Mouse (Mus musculus): ENCODE measurements around the gene Dscam. TPM values are rescaled to one million over a fixed set of nuclear protein-coding genes. Genes with fewer than 3 reads are reported as not detected.

The Dscam gene
- total RNA-seq, 2 experiments from 2014 or later, result not detected

- ATAC-seq (replicated peaks; ENCODE audit: low FRiP score, poor library complexity, severe bottlenecking), result peak; percentile 56
Measured at GRCm38 (mm10) chr16:96740073-96741055, 430.2 kb downstream of the Dscam start.

- no peak for ATAC-seq (replicated peaks; ENCODE audit: low FRiP score, poor library complexity, severe bottlenecking)
Measured at GRCm38 (mm10) chr16:96736501-96736900, 434.1 kb downstream of the Dscam start.

- no peak for ATAC-seq (replicated peaks; ENCODE audit: low FRiP score, poor library complexity, severe bottlenecking)
Measured at GRCm38 (mm10) chr16:96730881-96731280, 439.7 kb downstream of the Dscam start.

GRCm38 (mm10) chr16:96727836-96728774 is 442.4 kb downstream of the Dscam start:
- no peak for ATAC-seq (replicated peaks; ENCODE audit: low FRiP score, poor library complexity, severe bottlenecking)

GRCm38 (mm10) chr16:96725071-96725724 is 445.4 kb downstream of the Dscam start:
- no peak for ATAC-seq (replicated peaks; ENCODE audit: low FRiP score, poor library complexity, severe bottlenecking)

DNA sequence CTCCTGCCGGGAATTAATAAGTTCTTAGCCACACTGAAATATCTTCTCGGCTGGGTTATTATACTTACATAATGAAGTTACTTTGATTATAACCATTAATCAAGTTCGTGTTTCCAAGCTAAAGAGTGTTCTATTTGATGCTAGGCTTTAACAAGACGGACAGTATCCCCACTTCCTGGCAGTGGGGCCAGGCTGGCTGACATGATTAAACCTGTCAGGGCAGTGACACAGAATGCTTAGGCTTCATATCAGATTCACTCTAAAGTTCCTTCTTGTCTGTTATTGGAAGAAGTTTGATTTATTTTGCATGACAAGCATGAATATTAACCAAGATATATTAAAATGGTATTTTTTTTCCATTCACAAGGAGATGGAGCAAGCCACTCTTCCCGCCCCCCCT is 446.0 kb downstream of the Dscam start:
- no peak for ATAC-seq (replicated peaks; ENCODE audit: low FRiP score, poor library complexity, severe bottlenecking)

- ATAC-seq (replicated peaks; ENCODE audit: low FRiP score, poor library complexity, severe bottlenecking), result no peak
Measured at GRCm38 (mm10) chr16:96724123-96724522, 446.4 kb downstream of the Dscam start.

GRCm38 (mm10) chr16:96723066-96723669 is 447.4 kb downstream of the Dscam start:
- no peak for ATAC-seq (replicated peaks; ENCODE audit: low FRiP score, poor library complexity, severe bottlenecking)

- no peak for ATAC-seq (replicated peaks; ENCODE audit: low FRiP score, poor library complexity, severe bottlenecking)
Measured at GRCm38 (mm10) chr16:96722135-96722534, 448.4 kb downstream of the Dscam start.

DNA sequence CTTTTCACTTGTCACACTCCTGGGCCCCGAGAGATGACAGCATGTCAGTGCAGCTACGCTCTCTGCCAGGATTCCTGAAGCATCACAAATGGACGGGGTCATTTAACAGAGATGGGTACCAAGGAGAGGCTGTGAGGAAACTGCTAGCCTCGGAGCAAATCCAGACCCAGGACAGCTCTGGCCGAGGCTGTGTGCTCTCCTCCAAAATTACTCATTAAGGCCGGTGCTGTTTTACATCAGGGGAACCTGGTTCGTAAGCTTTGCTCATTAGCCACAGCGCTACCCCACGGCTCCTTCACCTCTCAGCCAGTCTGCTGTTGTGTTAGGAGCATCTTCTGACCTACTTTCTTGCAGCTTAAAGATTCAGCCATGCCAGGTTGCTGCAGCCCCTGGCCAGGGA is 449.3 kb downstream of the Dscam start:
- no peak for ATAC-seq (replicated peaks; ENCODE audit: low FRiP score, poor library complexity, severe bottlenecking)

- no peak for ATAC-seq (replicated peaks; ENCODE audit: low FRiP score, poor library complexity, severe bottlenecking)
Measured at GRCm38 (mm10) chr16:96720666-96721065, 449.9 kb downstream of the Dscam start.

GRCm38 (mm10) chr16:96718221-96718620 is 452.3 kb downstream of the Dscam start:
- peak; percentile 59 for ATAC-seq (replicated peaks; ENCODE audit: low FRiP score, poor library complexity, severe bottlenecking)

- ATAC-seq (replicated peaks; ENCODE audit: low FRiP score, poor library complexity, severe bottlenecking), result no peak
Measured at GRCm38 (mm10) chr16:96716633-96717032, 453.9 kb downstream of the Dscam start.

DNA sequence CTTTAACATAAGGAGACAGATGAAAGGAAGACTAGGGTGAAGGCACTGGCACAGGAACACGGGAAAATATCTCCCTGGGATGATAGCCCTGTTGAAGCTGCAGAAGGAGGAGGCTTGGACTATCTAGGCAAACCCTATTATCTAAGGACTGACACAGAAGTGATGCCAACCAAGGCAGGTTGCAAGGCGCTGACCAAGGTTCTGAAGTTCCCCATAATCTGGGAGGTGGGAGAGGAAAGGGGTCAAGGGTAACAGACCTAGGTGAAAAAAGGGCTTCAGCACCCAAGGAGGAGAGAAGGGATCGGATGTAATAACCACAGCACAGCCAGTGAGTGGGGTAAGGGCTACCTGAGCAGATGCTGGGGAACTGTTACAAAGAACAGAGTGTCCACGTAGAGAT is 458.6 kb downstream of the Dscam start:
- no peak for ATAC-seq (replicated peaks; ENCODE audit: low FRiP score, poor library complexity, severe bottlenecking)

DNA sequence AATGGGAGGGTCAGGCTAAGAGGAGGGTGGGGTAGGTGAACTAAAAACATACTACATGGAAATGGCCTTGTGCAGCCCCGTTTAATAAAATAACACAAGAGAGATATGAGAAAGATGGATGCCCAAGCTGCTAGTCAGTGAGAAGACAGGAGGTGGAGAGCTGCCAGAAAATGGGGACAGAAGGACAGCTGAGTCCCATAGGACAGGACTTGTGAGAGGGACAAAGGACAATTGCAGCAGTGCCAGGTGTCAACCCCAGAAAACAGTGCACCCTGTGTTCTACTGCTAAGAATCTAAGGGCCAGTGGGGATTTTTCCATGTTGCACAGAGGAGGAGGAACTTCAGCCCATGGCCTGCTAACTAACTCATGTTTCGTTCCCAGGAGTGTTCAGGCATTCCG is 470.0 kb downstream of the Dscam start:
- no peak for ATAC-seq (replicated peaks; ENCODE audit: low FRiP score, poor library complexity, severe bottlenecking)

- no peak for ATAC-seq (replicated peaks; ENCODE audit: low FRiP score, poor library complexity, severe bottlenecking)
Measured at GRCm38 (mm10) chr16:96695882-96696281, 474.7 kb downstream of the Dscam start.

DNA sequence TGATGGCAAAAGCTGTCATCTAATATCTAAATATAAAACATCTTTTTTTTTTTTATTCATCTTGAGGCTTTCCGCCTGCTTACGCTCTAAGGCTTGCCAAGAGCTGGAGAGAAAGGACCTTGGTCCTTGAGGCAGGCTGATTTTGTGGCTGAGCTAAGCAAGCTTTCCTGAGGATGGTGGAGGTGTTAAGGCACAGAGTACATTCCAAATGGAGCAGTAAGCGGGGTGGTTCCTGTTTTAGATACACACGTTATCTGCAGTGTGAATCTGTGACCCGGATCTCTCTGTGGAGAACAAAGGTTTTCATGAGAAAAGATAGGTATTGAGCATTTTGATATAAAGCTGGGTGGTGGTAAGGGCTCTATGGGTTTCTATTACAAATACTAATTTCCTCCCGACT is 479.0 kb downstream of the Dscam start:
- ATAC-seq (replicated peaks; ENCODE audit: low FRiP score, poor library complexity, severe bottlenecking), result no peak

- ATAC-seq (replicated peaks; ENCODE audit: low FRiP score, poor library complexity, severe bottlenecking), result no peak
Measured at GRCm38 (mm10) chr16:96690052-96690451, 480.5 kb downstream of the Dscam start.

- ATAC-seq (replicated peaks; ENCODE audit: low FRiP score, poor library complexity, severe bottlenecking), result no peak
Measured at GRCm38 (mm10) chr16:96689419-96689818, 481.1 kb downstream of the Dscam start.

DNA sequence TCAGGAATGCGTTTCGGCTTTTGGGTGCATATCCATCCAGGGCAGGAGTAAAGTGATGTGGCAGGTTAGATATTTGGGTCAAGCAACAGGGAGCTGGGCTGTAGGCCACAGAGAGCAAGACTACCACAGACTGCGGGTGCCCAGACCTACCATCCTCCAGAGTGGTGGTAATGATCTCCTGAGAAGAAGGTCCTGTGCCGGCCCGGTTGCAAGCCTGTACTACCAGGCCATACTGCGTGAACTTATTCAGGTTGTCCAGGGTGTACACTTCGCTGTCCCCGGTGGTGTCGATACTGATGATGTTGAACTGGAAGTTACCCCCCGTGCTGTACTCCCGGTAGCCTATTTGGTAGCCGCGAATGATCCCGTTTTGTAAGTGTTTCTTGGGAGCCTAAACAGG is 485.5 kb downstream of the Dscam start:
- no peak for ATAC-seq (replicated peaks; ENCODE audit: low FRiP score, poor library complexity, severe bottlenecking)

Measured in erythroid progenitor cell, adult 5-6 weeks (primary cell).